Comparison of ENCODE assay signal across 7 mouse cellular contexts in genomic region chr5:93043688-93044583, GRCm38 (mm10). TPM values are rescaled to one million over a fixed set of nuclear protein-coding genes. Genes with fewer than 3 reads are reported as not detected.
DNase-seq lines count a peak whose midpoint lies in the region; ATAC-seq lines count a peak whose summit lies in the region.

No protein-coding gene starts in this region.

- no peaks in the 10 kb centered on the region for H3K9me3 ChIP-seq in forebrain, embryonic 11.5 days (ENCODE audit: control insufficient read depth, low read length)
- H3K9me3 ChIP-seq in kidney, embryonic 14.5 days (ENCODE audit: control insufficient read depth, low read length) = no peaks in the 10 kb centered on the region
- H3K9me3 ChIP-seq in midbrain, embryonic 12.5 days = no peaks in the 10 kb centered on the region

- 2% methylated on average over 65 of the region's 69 CpGs for WGBS in forebrain, embryonic 11.5 days
- 2% methylated on average over 68 of the region's 69 CpGs for WGBS in kidney, embryonic 14.5 days
- 3% methylated on average over 69 of the region's 69 CpGs for WGBS in midbrain, embryonic 12.5 days

- H3K4me2 ChIP-seq in forebrain, embryonic 11.5 days (ENCODE audit: low read depth, low read length, severe bottlenecking) = peak overlapping the region; percentile 88
- peak overlapping the region; percentile 81 for H3K4me2 ChIP-seq in kidney, embryonic 14.5 days (replicated peaks; ENCODE audit: low read depth, low read length)
- peak overlapping the region; percentile 86 for H3K4me2 ChIP-seq in midbrain, embryonic 12.5 days (replicated peaks)

- DNase-seq in right cerebral cortex, adult 18-20 months = peak; percentile 33
- DNase-seq in right cerebral cortex, postnatal 10 days (ENCODE audit: low spot score in 2 of 2) = no peak
- DNase-seq in forebrain, embryonic 11.5 days (ENCODE audit: low spot score) = peak; percentile 65
- DNase-seq in Muller cell, postnatal 12 days (ENCODE audit: inconsistent ontology term) = no peak
- DNase-seq in urinary bladder, adult 2 months (ENCODE audit: low spot score) = no peak

- peak overlapping the region; percentile 41 for H3K4me3 ChIP-seq in forebrain, embryonic 11.5 days (ENCODE audit: low read depth, low read length)
- peak overlapping the region; percentile 49 for H3K4me3 ChIP-seq in kidney, embryonic 14.5 days (ENCODE audit: low read length)
- peak overlapping the region; percentile 44 for H3K4me3 ChIP-seq in midbrain, embryonic 12.5 days

- peak; percentile 37; the same call in 1 of the 2 replicates for ATAC-seq in forebrain, embryonic 11.5 days (replicated peaks; ENCODE audit: low FRiP score)
- peak; percentile 26 for ATAC-seq in kidney, embryonic 14.5 days (ENCODE audit: low FRiP score, low TSS enrichment)
- peak; percentile 38 for ATAC-seq in midbrain, embryonic 12.5 days (ENCODE audit: low FRiP score, low read depth)

- H3K4me1 ChIP-seq in forebrain, embryonic 11.5 days (replicated peaks; ENCODE audit: control insufficient read depth, insufficient read depth, low read length) = peaks cover 18% of the 10 kb centered on the region
- H3K4me1 ChIP-seq in kidney, embryonic 14.5 days (ENCODE audit: control insufficient read depth, insufficient read depth, low read length) = peaks cover 19% of the 10 kb centered on the region
- peaks cover 22% of the 10 kb centered on the region for H3K4me1 ChIP-seq in midbrain, embryonic 12.5 days

- no peak overlapping the region for H3K9ac ChIP-seq in forebrain, embryonic 11.5 days (ENCODE audit: low read length)
- H3K9ac ChIP-seq in kidney, embryonic 14.5 days (ENCODE audit: low read depth, low read length) = peak overlapping the region; percentile 32
- H3K9ac ChIP-seq in midbrain, embryonic 12.5 days (replicated peaks) = 0 out of 2 replicates have a peak overlapping the region, but pooled peaks have one; percentile 35

- H3K27ac ChIP-seq in forebrain, embryonic 11.5 days (ENCODE audit: low read depth, low read length) = no peak overlapping the region
- no peak overlapping the region for H3K27ac ChIP-seq in kidney, embryonic 14.5 days (ENCODE audit: low read depth, low read length)
- no peak overlapping the region for H3K27ac ChIP-seq in midbrain, embryonic 12.5 days (replicated peaks)

- H3K36me3 ChIP-seq in forebrain, embryonic 11.5 days (ENCODE audit: control insufficient read depth, insufficient read depth, low read length) = no peaks in the 10 kb centered on the region
- no peaks in the 10 kb centered on the region for H3K36me3 ChIP-seq in kidney, embryonic 14.5 days (ENCODE audit: control insufficient read depth, insufficient read depth, low read length)
- no peaks in the 10 kb centered on the region for H3K36me3 ChIP-seq in midbrain, embryonic 12.5 days

- peaks cover 46% of the 10 kb centered on the region for H3K27me3 ChIP-seq in forebrain, embryonic 11.5 days (ENCODE audit: control insufficient read depth, insufficient read depth, low read length)
- H3K27me3 ChIP-seq in kidney, embryonic 14.5 days (ENCODE audit: control insufficient read depth, insufficient read depth, low read length) = peaks cover 30% of the 10 kb centered on the region
- H3K27me3 ChIP-seq in midbrain, embryonic 12.5 days = peaks cover 67% of the 10 kb centered on the region

RNA-seq across cellular contexts. Expression of gene Sowahb, which starts 0.9 kb away (rescaled TPM):
- polyA plus RNA-seq in forebrain, embryonic 11.5 days (2014; fragmentation: Nextera tagmentation; extraction: Ambion mirVana) = 0.16 and 0.63 TPM in 2 replicates
- 1.4 and 1.7 TPM in 2 replicates for polyA plus RNA-seq in kidney, embryonic 14.5 days (2014; fragmentation: Nextera tagmentation; extraction: Ambion mirVana)
- polyA plus RNA-seq in midbrain, embryonic 12.5 days (2016; fragmentation: Nextera tagmentation; extraction: Ambion mirVana) = 0.04 and 0.10 TPM in 2 replicates
- 2.1 and 2.3 TPM in 2 replicates for polyA plus RNA-seq in urinary bladder, adult 2 months (2012; rRNA removed)

RNA-seq across cellular contexts. Expression of gene Sept11, which starts 49.3 kb away (rescaled TPM):
- polyA plus RNA-seq in forebrain, embryonic 11.5 days (2014; fragmentation: Nextera tagmentation; extraction: Ambion mirVana) = 288 and 296 TPM in 2 replicates
- 131 and 224 TPM in 2 replicates for polyA plus RNA-seq in kidney, embryonic 14.5 days (2014; fragmentation: Nextera tagmentation; extraction: Ambion mirVana)
- polyA plus RNA-seq in midbrain, embryonic 12.5 days (2016; fragmentation: Nextera tagmentation; extraction: Ambion mirVana) = 260 and 272 TPM in 2 replicates
- 27.9 and 30.9 TPM in 2 replicates for polyA plus RNA-seq in urinary bladder, adult 2 months (2012; rRNA removed)

Comparison
In these comparisons a context has a peak if more than half of its experiments do, and no peak if none do; other contexts are left out.
1. DNase-seq: peak in right cerebral cortex, adult 18-20 months (single experiment) and forebrain, embryonic 11.5 days (single experiment); none in right cerebral cortex, postnatal 10 days (0 of 2), Muller cell, postnatal 12 days (single experiment) and urinary bladder, adult 2 months (single experiment).
2. Peak in every context shown above with its lines, with median percentiles within 50 percentile points of each other: ATAC-seq, H3K4me2 ChIP-seq and H3K4me3 ChIP-seq.